Comparison of ENCODE assay signal across 8 mouse cellular contexts in the genomic region with DNA sequence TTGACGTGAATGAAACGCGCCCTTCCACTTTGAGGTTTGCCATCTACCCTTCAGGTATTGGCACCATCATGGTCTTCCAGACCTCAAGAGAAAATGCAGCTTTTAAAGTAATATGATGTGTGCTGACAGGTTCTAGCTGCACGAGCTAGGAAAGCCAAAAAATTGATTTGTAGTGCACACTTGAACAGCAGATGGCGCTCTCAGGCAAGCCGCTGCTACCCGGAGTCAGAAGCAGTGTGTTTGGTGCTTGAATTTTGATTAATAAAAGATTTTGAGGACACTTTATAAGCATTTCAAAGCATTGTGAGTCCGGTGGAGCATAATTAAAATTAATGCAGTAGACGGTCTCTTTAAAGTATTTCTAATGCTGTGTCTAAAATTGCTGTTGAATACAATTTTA. TPM values are rescaled to one million over a fixed set of nuclear protein-coding genes. Genes with fewer than 3 reads are reported as not detected.
DNase-seq lines count a peak whose midpoint lies in the region; TF ChIP-seq lines count a peak whose summit lies in the region.

No protein-coding gene starts in this region.

- peak; percentile 93 for TF ChIP-seq CTCF in gastrocnemius, adult 2 months (IDR thresholded peaks at IDR 0.05)

- no peak overlapping the region for H3K27ac ChIP-seq in gastrocnemius, adult 2 months

- intact Hi-C loops in gastrocnemius, adult 2 months (cut with DNase I) = loop anchor here (2.0 kb wide), 1 partner anchor 101 kb away; no protein-coding TSS in a partner anchor

- peak; percentile 66 for DNase-seq in gastrocnemius, adult 2 months
- DNase-seq in gastrocnemius, postnatal 25 days = no peak
- peak; percentile 36 for DNase-seq in Muller cell, postnatal 12 days (ENCODE audit: inconsistent ontology term)
- DNase-seq in cerebellum, adult 9-11 months = peak; percentile 57
- peak; percentile 62 to 67 for DNase-seq in frontal cortex, postnatal 25 days (ENCODE audit: low spot score in 2 of 2)
- peak; percentile 38 to 79 for DNase-seq in layer of hippocampus, adult 8-10 months (ENCODE audit: low spot score in 2 of 2)
- DNase-seq in lung, postnatal 4 days = peak; percentile 37 to 70
- peak; percentile 84 to 90 for DNase-seq in right cerebral cortex, postnatal 10 days (ENCODE audit: low spot score in 2 of 2)

- H3K4me3 ChIP-seq in gastrocnemius, adult 2 months = no peak overlapping the region

RNA-seq across cellular contexts. Expression of gene Gtf2a1l, which starts 16.4 kb away (rescaled TPM):
- not detected for total RNA-seq in gastrocnemius, adult 2 months (2021)
- not detected for total RNA-seq in gastrocnemius, postnatal 25 days (2021)
- under 1 TPM in 1 of 4 experiments, not detected in 3; 0.34 TPM for total RNA-seq in layer of hippocampus, adult 8-10 months (2022)

RNA-seq across cellular contexts. Expression of gene Ston1, which starts 54.5 kb away (rescaled TPM):
- 10 to 100 TPM in 1 of 2 experiments, 1 to 10 TPM in 1; 5.4 to 14.2 TPM for total RNA-seq in gastrocnemius, adult 2 months (2021)
- 10 to 100 TPM in 1 of 2 experiments, 1 to 10 TPM in 1; 8.2 to 10.8 TPM for total RNA-seq in gastrocnemius, postnatal 25 days (2021)
- total RNA-seq in layer of hippocampus, adult 8-10 months (2022) = 10 to 100 TPM; 11.3 to 16.7 (median 15.4) TPM
